Mouse (Mus musculus) liver, embryonic 16.5 days (tissue): ENCODE data around the gene Olfml2a. TPM values are rescaled to one million over a fixed set of nuclear protein-coding genes. Genes with fewer than 3 reads are reported as not detected.
"Not testable (repeated sequence)": the region's sequence is repeated elsewhere in the genome, so short reads cannot be mapped to it uniquely, and the experiment has no call there.

Experiments
- ATAC-seq: fragments of 200-750 bp; cut with Nextera tagmentation; 2 replicates; pipeline ENCODE4 v1.8.0; 2017; ENCODE audit warnings: low read depth, mild to moderate bottlenecking, moderate number of reproducible peaks, moderate library complexity
- H3K27ac ChIP-seq: fragments of 300-500 bp; sonication (generic); 2 replicates; pipeline ENCODE4 v1.5.1; 2014; ENCODE audit warnings: mild to moderate bottlenecking, low read length
- H3K27me3 ChIP-seq: fragments of 300-500 bp; sonication (generic); 2 replicates; pipeline ENCODE4 v1.6.1; 2014; ENCODE audit warnings: low read depth, low read length, mixed read lengths; ENCODE audit not compliant: control insufficient read depth, insufficient read depth
- H3K36me3 ChIP-seq: fragments of 300-500 bp; sonication (generic); 2 replicates; pipeline ENCODE4 v1.6.1; 2014; ENCODE audit warnings: mild to moderate bottlenecking; ENCODE audit not compliant: control insufficient read depth, insufficient read depth
- H3K4me1 ChIP-seq: fragments of 300-500 bp; sonication (generic); 2 replicates; pipeline ENCODE4 v1.6.1; 2014; ENCODE audit warnings: low read depth, low read length, mixed read lengths; ENCODE audit not compliant: control insufficient read depth
- H3K4me2 ChIP-seq: fragments of 300-500 bp; sonication (generic); 2 replicates; pipeline ENCODE4 v1.6.1; 2014; ENCODE audit warnings: low read depth, low read length, mixed read lengths
- H3K4me3 ChIP-seq: fragments of 300-500 bp; sonication (generic); 2 replicates; pipeline ENCODE4 v1.5.1; 2014; ENCODE audit warnings: low read depth, mild to moderate bottlenecking, low read length
- H3K9ac ChIP-seq: fragments of 300-500 bp; sonication (generic); 2 replicates; pipeline ENCODE4 v1.6.1; 2014; ENCODE audit warnings: low read depth, low read length
- H3K9me3 ChIP-seq: fragments of 300-500 bp; sonication (generic); replicated peaks from 2 replicates; pipeline ENCODE4 v1.6.1; 2016; ENCODE audit warnings: low read length; ENCODE audit not compliant: control insufficient read depth
- WGBS: fragments of 180-500 bp; shearing (Covaris S2); extraction: QIAGEN DNeasy Blood & Tissue Kit; methylation state at CpG from one replicate; pipeline ENCODE4 v1.1.7; 2014; ENCODE audit not compliant: insufficient replicate concordance; 5-methylcytosine and 5-hydroxymethylcytosine counted together
- polyA plus RNA-seq: library from polyadenylated mRNA; unstranded; fragments of >200 nt; fragmentation: Nextera tagmentation; extraction: Ambion mirVana; gene quantifications from 2 replicates; pipeline ENCODE4 v1.2.1, GENCODE M21; 2015

Gene Olfml2a
- polyA plus RNA-seq, 1 experiment from 2014 or later, result 0.19 TPM

GRCm38 (mm10) chr2:39008350-39008851 is 76.6 kb downstream of the Olfml2a start:
- WGBS, result 1% methylated on average over 25 of the region's 25 CpGs
- peaks cover 54% of the 10 kb centered on the region for H3K4me1 ChIP-seq

GRCm38 (mm10) chr2:39008954-39009365 is 77.2 kb downstream of the Olfml2a start:
- H3K4me3 ChIP-seq, result peak overlapping the region; percentile 91
- H3K27ac ChIP-seq, result peak overlapping the region; percentile 96
- H3K4me1 ChIP-seq, result peaks cover 48% of the 10 kb centered on the region
- WGBS, result 3% methylated on average over 3 of the region's 3 CpGs
- no peaks in the 10 kb centered on the region for H3K9me3 ChIP-seq
- ATAC-seq, result no peak
- peak overlapping the region; percentile 92 for H3K4me2 ChIP-seq
- H3K9ac ChIP-seq, result peak overlapping the region; percentile 82
- no peaks in the 10 kb centered on the region for H3K27me3 ChIP-seq
- H3K36me3 ChIP-seq, result peaks cover 9% of the 10 kb centered on the region

More at GRCm38 (mm10) chr2:39008350-39008851, 76.6 kb downstream of the Olfml2a start:
- Histone ChIP-seq H3K4me3 (peak overlapping the region; percentile 91), H3K4me2 (peak overlapping the region; percentile 92), H3K9ac (peak overlapping the region; percentile 82), H3K27ac (peak overlapping the region; percentile 96), H3K9me3 (no peaks in the 10 kb centered on the region), H3K36me3 (peaks cover 5% of the 10 kb centered on the region), H3K27me3 (no peaks in the 10 kb centered on the region)
- peak; percentile 16 for ATAC-seq

- not testable (repeated sequence) for H3K4me3 ChIP-seq, ATAC-seq, H3K27ac ChIP-seq, H3K9me3 ChIP-seq, H3K4me2 ChIP-seq, H3K9ac ChIP-seq, H3K27me3 ChIP-seq
- WGBS, result 82% methylated on average over 5 of the region's 5 CpGs
- Histone ChIP-seq H3K4me1 (peaks cover 43% of the 10 kb centered on the region), H3K36me3 (peaks cover 14% of the 10 kb centered on the region)
Observed at GRCm38 (mm10) chr2:39010144-39010543, 78.4 kb downstream of the Olfml2a start.

GRCm38 (mm10) chr2:39011264-39011663 is 79.5 kb downstream of the Olfml2a start:
- Histone ChIP-seq H3K4me1 (peaks cover 37% of the 10 kb centered on the region), H3K27ac (no peak overlapping the region), H3K4me3 (no peak overlapping the region), H3K36me3 (peaks cover 18% of the 10 kb centered on the region), H3K4me2 (no peak overlapping the region), H3K9ac (no peak overlapping the region), H3K27me3 (no peaks in the 10 kb centered on the region), H3K9me3 (no peaks in the 10 kb centered on the region)
- ATAC-seq, result no peak

GRCm38 (mm10) chr2:39011971-39012370 is 80.2 kb downstream of the Olfml2a start:
- WGBS, result 82% methylated on average over 3 of the region's 3 CpGs
- H3K9me3 ChIP-seq, result no peaks in the 10 kb centered on the region
- H3K4me2 ChIP-seq, result no peak overlapping the region
- peaks cover 23% of the 10 kb centered on the region for H3K36me3 ChIP-seq
- no peaks in the 10 kb centered on the region for H3K27me3 ChIP-seq
- no peak overlapping the region for H3K4me3 ChIP-seq
- no peak overlapping the region for H3K27ac ChIP-seq
- H3K4me1 ChIP-seq, result peaks cover 31% of the 10 kb centered on the region
- ATAC-seq, result no peak
- H3K9ac ChIP-seq, result no peak overlapping the region

GRCm38 (mm10) chr2:39012768-39013279 is 81.0 kb downstream of the Olfml2a start:
- Histone ChIP-seq H3K4me1 (peaks cover 27% of the 10 kb centered on the region), H3K9me3 (no peaks in the 10 kb centered on the region), H3K36me3 (peaks cover 26% of the 10 kb centered on the region), H3K9ac (no peak overlapping the region), H3K27me3 (no peaks in the 10 kb centered on the region), H3K4me2 (no peak overlapping the region), H3K27ac (no peak overlapping the region), H3K4me3 (no peak overlapping the region)
- no peak for ATAC-seq
- WGBS, result 75% methylated on average over 7 of the region's 7 CpGs

Other genes with a start within 250 kb of the Olfml2a start
- 0.11 and 0.22 TPM in 2 replicates for gene Nr5a1, start 217.4 kb upstream of the Olfml2a start, polyA plus RNA-seq
- gene Nr6a1, start 4.3 kb upstream of the Olfml2a start, polyA plus RNA-seq, result 0.79 and 0.94 TPM in 2 replicates
- gene Wdr38, start 65.5 kb downstream of the Olfml2a start, polyA plus RNA-seq, result 0.70 and 0.85 TPM in 2 replicates
- gene Arpc5l, start 73.4 kb downstream of the Olfml2a start, polyA plus RNA-seq, result 45.8 and 48.6 TPM in 2 replicates
- gene Rpl35, start 73.6 kb downstream of the Olfml2a start, polyA plus RNA-seq, result 456 and 532 TPM in 2 replicates
- 10.1 and 10.4 TPM in 2 replicates for gene Golga1, start 133.6 kb downstream of the Olfml2a start, polyA plus RNA-seq